Mouse (Mus musculus) cortical plate, adult 2 months (tissue): ENCODE data around the gene Hoxa7. TPM values are rescaled to one million over a fixed set of nuclear protein-coding genes. Genes with fewer than 3 reads are reported as not detected.

ENCODE experiments used
- H3K27ac ChIP-seq: fragments of 200-500 bp; 2 replicates; pipeline ENCODE4 v1.5.1; 2012; ENCODE audit warnings: low read length, control low read depth, inconsistent platforms; ENCODE audit not compliant: insufficient read depth
- H3K4me1 ChIP-seq: fragments of 200-500 bp; 2 replicates; pipeline ENCODE4 v1.6.1; 2011; ENCODE audit warnings: low read length; ENCODE audit not compliant: control insufficient read depth, insufficient read depth
- H3K4me3 ChIP-seq: fragments of 200-500 bp; 2 replicates; pipeline ENCODE4 v1.5.1; 2011; ENCODE audit warnings: mild to moderate bottlenecking, low read length, control low read depth; ENCODE audit not compliant: insufficient read depth
- CTCF ChIP-seq: fragments of 200-500 bp; IDR thresholded peaks from 2 replicates; pipeline ENCODE4 v1.5.1; 2011; ENCODE audit warnings: mild to moderate bottlenecking, control low read depth, low read length; ENCODE audit not compliant: insufficient read depth; ENCODE audit errors: extremely low read depth
- POLR2A ChIP-seq: fragments of 200-500 bp; IDR thresholded peaks from 2 replicates; pipeline ENCODE4 v1.6.1; 2011; ENCODE audit warnings: mild to moderate bottlenecking, low read length, control low read depth; ENCODE audit not compliant: insufficient read depth; ENCODE audit errors: extremely low read depth
- polyA plus RNA-seq: library from polyadenylated mRNA; depleted of rRNA; stranded (reverse); fragments of >200 nt; gene quantifications from 2 replicates; pipeline ENCODE4 v1.2.3, GENCODE M21; 2012

Gene Hoxa7
- polyA plus RNA-seq, 1 experiment: not detected

- Histone ChIP-seq H3K4me1 (no peaks in the 10 kb centered on the region), H3K4me3 (no peak overlapping the region), H3K27ac (no peak overlapping the region)
- TF ChIP-seq CTCF (no peak), POLR2A (no peak)
Observed at GRCm38 (mm10) chr6:52264106-52264790, 42.6 kb upstream of the Hoxa7 start.

GRCm38 (mm10) chr6:52263321-52263585 is 41.6 kb upstream of the Hoxa7 start:
- Histone ChIP-seq H3K4me1 (no peaks in the 10 kb centered on the region), H3K27ac (no peak overlapping the region), H3K4me3 (no peak overlapping the region)
- TF ChIP-seq CTCF: no peak
- no peak for TF ChIP-seq POLR2A

GRCm38 (mm10) chr6:52262463-52263320 is 41.0 kb upstream of the Hoxa7 start:
- Histone ChIP-seq H3K4me1 (no peaks in the 10 kb centered on the region), H3K27ac (no peak overlapping the region), H3K4me3 (no peak overlapping the region)
- TF ChIP-seq POLR2A (no peak), CTCF (no peak)

- H3K4me3 ChIP-seq: no peak overlapping the region
- no peak overlapping the region for H3K27ac ChIP-seq
- H3K4me1 ChIP-seq: no peaks in the 10 kb centered on the region
- TF ChIP-seq CTCF (no peak), POLR2A (no peak)
Observed at GRCm38 (mm10) chr6:52261751-52262462, 40.3 kb upstream of the Hoxa7 start.

GRCm38 (mm10) chr6:52260654-52261575 is 39.3 kb upstream of the Hoxa7 start, which contains the start of gene Hoxa13:
Gene Hoxa13 (minus strand): TSS chr6:52260880.
- Histone ChIP-seq H3K4me3 (no peak within 1 kb of the TSS), H3K27ac (no peak within 1 kb of the TSS), H3K4me1 (no peaks in the 10 kb centered on the region)
- TF ChIP-seq CTCF: no peak
- TF ChIP-seq POLR2A: no peak

GRCm38 (mm10) chr6:52259811-52260261 is 38.2 kb upstream of the Hoxa7 start:
- TF ChIP-seq POLR2A (no peak), CTCF (no peak)
- no peak overlapping the region for H3K4me3 ChIP-seq
- no peak overlapping the region for H3K27ac ChIP-seq
- H3K4me1 ChIP-seq: no peaks in the 10 kb centered on the region

- TF ChIP-seq CTCF (no peak), POLR2A (no peak)
- Histone ChIP-seq H3K4me1 (no peaks in the 10 kb centered on the region), H3K4me3 (no peak overlapping the region)
Observed at GRCm38 (mm10) chr6:52259081-52259790, 37.6 kb upstream of the Hoxa7 start.

GRCm38 (mm10) chr6:52256956-52257355 is 35.3 kb upstream of the Hoxa7 start:
- Histone ChIP-seq H3K27ac (no peak overlapping the region), H3K4me1 (no peaks in the 10 kb centered on the region), H3K4me3 (no peak overlapping the region)
- TF ChIP-seq CTCF (peak; percentile 78), POLR2A (no peak)

More at GRCm38 (mm10) chr6:52259081-52259790, 37.6 kb upstream of the Hoxa7 start:
- H3K27ac ChIP-seq: no peak overlapping the region
